Mouse (Mus musculus): ENCODE measurements around the gene 1500009L16Rik.

- TF ChIP-seq POLR2A (IDR thresholded peaks at IDR 0.05; ENCODE audit: insufficient read length, low read depth) = no peak
- no peak for TF ChIP-seq POLR2AphosphoS2 (IDR thresholded peaks at IDR 0.05; ENCODE audit: insufficient read length, low read depth)
- no peak for TF ChIP-seq MYOD1 (IDR thresholded peaks at IDR 0.05; ENCODE audit: control insufficient read depth in 1 of 3, insufficient read length in 2 of 3, low read depth in 2 of 3)
- no peak for TF ChIP-seq CEBPB (IDR thresholded peaks at IDR 0.05; ENCODE audit: insufficient read depth, poor library complexity, severe bottlenecking)
- no peak for TF ChIP-seq TCF12 (IDR thresholded peaks at IDR 0.05; ENCODE audit: insufficient read depth, poor library complexity, severe bottlenecking)
- no peak for TF ChIP-seq E2F4 (IDR thresholded peaks at IDR 0.05; ENCODE audit: insufficient read depth)
These were observed 16.0 kb upstream of the 1500009L16Rik start for GRCm38 (mm10) chr10:83706628-83707027.
